10 mouse cellular contexts compared by ENCODE assay signal in the genomic region with DNA sequence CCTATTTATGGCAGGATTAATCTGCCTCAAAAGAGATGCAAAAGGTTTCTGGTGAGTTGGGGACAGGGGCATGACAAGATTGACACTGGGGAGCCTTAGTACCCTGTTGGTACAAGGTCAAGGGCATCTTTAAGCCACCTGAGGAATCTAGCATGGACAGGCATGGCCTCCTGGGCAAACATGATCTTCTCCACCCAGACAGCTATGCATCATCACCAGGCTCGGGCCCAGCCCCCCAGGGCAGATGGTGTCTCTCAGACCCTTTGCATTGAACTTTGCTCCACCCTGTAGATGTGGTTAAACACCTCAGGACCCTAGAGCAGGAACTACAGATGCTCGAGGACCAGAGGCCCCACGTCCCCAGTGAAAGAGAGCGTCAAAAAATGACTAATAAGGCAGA. TPM values are rescaled to one million over a fixed set of nuclear protein-coding genes. Genes with fewer than 3 reads are reported as not detected.
DNase-seq lines count a peak whose midpoint lies in the region; ATAC-seq lines count a peak whose summit lies in the region.
"Had no signal": no experiment of that assay in that cellular context is flagged by ENCODE, and none has a peak within 500 bp of the region (broad histone marks: within the 10 kb centered on the region; RNA-seq: fewer than 3 reads in every experiment).

A gene (plus strand): TSS at position 301 of the 400 bp plus-strand sequence.

- no peak within 1 kb of the TSS for H3K4me3 ChIP-seq in lung, embryonic 16.5 days (ENCODE audit: low read length)
- 0 out of 2 replicates have a peak within 1 kb of the TSS, but pooled peaks have one; percentile 6 for H3K4me3 ChIP-seq in stomach, embryonic 14.5 days (ENCODE audit: low read depth, low read length)
- no peak within 1 kb of the TSS for H3K4me3 ChIP-seq in hindbrain, embryonic 13.5 days
- H3K4me3 ChIP-seq: kidney, embryonic 15.5 days had no signal

- H3K9me3 ChIP-seq in lung, embryonic 16.5 days (ENCODE audit: control insufficient read depth, low read length), result no peaks in the 10 kb centered on the region
- H3K9me3 ChIP-seq in stomach, embryonic 14.5 days (ENCODE audit: control insufficient read depth, low read depth, low read length), result no peaks in the 10 kb centered on the region
- H3K9me3 ChIP-seq in hindbrain, embryonic 13.5 days, result no peaks in the 10 kb centered on the region
- H3K9me3 ChIP-seq: kidney, embryonic 15.5 days had no signal

- H3K36me3 ChIP-seq in lung, embryonic 16.5 days (ENCODE audit: control insufficient read depth, insufficient read depth, low read length), result no peaks in the 10 kb centered on the region
- H3K36me3 ChIP-seq in stomach, embryonic 14.5 days (ENCODE audit: control insufficient read depth, insufficient read depth, low read length), result no peaks in the 10 kb centered on the region
- no peaks in the 10 kb centered on the region for H3K36me3 ChIP-seq in hindbrain, embryonic 13.5 days
- H3K36me3 ChIP-seq: kidney, embryonic 15.5 days had no signal

- no peaks in the 10 kb centered on the region for H3K27me3 ChIP-seq in lung, embryonic 16.5 days (ENCODE audit: control insufficient read depth, insufficient read depth, low read depth, low read length)
- H3K27me3 ChIP-seq in stomach, embryonic 14.5 days (ENCODE audit: control insufficient read depth, insufficient read depth, low read length), result no peaks in the 10 kb centered on the region
- H3K27me3 ChIP-seq in hindbrain, embryonic 13.5 days, result no peaks in the 10 kb centered on the region
- H3K27me3 ChIP-seq: kidney, embryonic 15.5 days had no signal

- no peak for DNase-seq in lung, adult 18-20 months
- no peak for DNase-seq in adrenal gland, postnatal 14 days
- DNase-seq in large intestine, adult 2 months (ENCODE audit: low read depth, low spot score), result no peak
- DNase-seq in T-cell, adult 2 months (ENCODE audit: low spot score), result no peak
- no peak for DNase-seq in layer of hippocampus, adult 9-10 months (ENCODE audit: low spot score)

- WGBS in lung, embryonic 16.5 days, result 51% methylated on average over 4 of the region's 4 CpGs
- 54% methylated on average over 4 of the region's 4 CpGs for WGBS in large intestine, adult 2 months
- 38% methylated on average over 4 of the region's 4 CpGs for WGBS in stomach, embryonic 14.5 days
- 51% methylated on average over 4 of the region's 4 CpGs for WGBS in hindbrain, embryonic 13.5 days

- no peak for ATAC-seq in lung, embryonic 16.5 days (ENCODE audit: low read depth)
- ATAC-seq in stomach, embryonic 14.5 days (ENCODE audit: insufficient number of reproducible peaks, insufficient read depth, low FRiP score, low read depth), result no peak
- ATAC-seq in hindbrain, embryonic 13.5 days (ENCODE audit: low FRiP score), result no peak
- ATAC-seq: forebrain, embryonic 16.5 days had no signal

- H3K27ac ChIP-seq in lung, embryonic 16.5 days (ENCODE audit: low read length), result peak within 1 kb of the TSS; percentile 36; the same call in 1 of the 2 replicates
- H3K27ac ChIP-seq in stomach, embryonic 14.5 days (ENCODE audit: low read length), result peak within 1 kb of the TSS; percentile 49; the same call in 1 of the 2 replicates
- no peak within 1 kb of the TSS for H3K27ac ChIP-seq in hindbrain, embryonic 13.5 days
- H3K27ac ChIP-seq: kidney, embryonic 15.5 days had no signal

- H3K4me2 ChIP-seq in lung, embryonic 16.5 days (ENCODE audit: low read depth, low read length), result no peak within 1 kb of the TSS
- peak within 1 kb of the TSS; percentile 14; the same call in 1 of the 2 replicates for H3K4me2 ChIP-seq in stomach, embryonic 14.5 days (replicated peaks; ENCODE audit: low read depth, low read length)
- H3K4me2 ChIP-seq in hindbrain, embryonic 13.5 days, result no peak within 1 kb of the TSS
- H3K4me2 ChIP-seq: kidney, embryonic 15.5 days had no signal

- H3K4me1 ChIP-seq in lung, embryonic 16.5 days (replicated peaks; ENCODE audit: control insufficient read depth, insufficient read depth, low read length), result peaks cover 14% of the 10 kb centered on the region
- H3K4me1 ChIP-seq in stomach, embryonic 14.5 days (ENCODE audit: control insufficient read depth, insufficient read depth, low read length), result 0 out of 2 replicates have a peak, but pooled peaks cover 2% of the 10 kb centered on the region
- H3K4me1 ChIP-seq in hindbrain, embryonic 13.5 days (replicated peaks), result no peaks in the 10 kb centered on the region

- H3K9ac ChIP-seq in lung, embryonic 16.5 days (ENCODE audit: low read length), result 0 out of 2 replicates have a peak within 1 kb of the TSS, but pooled peaks have one; percentile 4
- H3K9ac ChIP-seq in stomach, embryonic 14.5 days (replicated peaks; ENCODE audit: low read depth, low read length), result no peak within 1 kb of the TSS
- no peak within 1 kb of the TSS for H3K9ac ChIP-seq in hindbrain, embryonic 13.5 days
- H3K9ac ChIP-seq: kidney, embryonic 15.5 days had no signal

RNA-seq across cellular contexts. Expression of the gene that starts here (rescaled TPM):
- polyA plus RNA-seq in lung, embryonic 16.5 days (2015; fragmentation: Nextera tagmentation; extraction: Ambion mirVana), result 5.4 and 6.9 TPM in 2 replicates
- 65.8 and 71.2 TPM in 2 replicates for total RNA-seq in adrenal gland, postnatal 14 days (2021)
- polyA plus RNA-seq in large intestine, adult 2 months (2012; rRNA removed), result 35.7 and 47.6 TPM in 2 replicates
- 20.3 and 22.0 TPM in 2 replicates for polyA plus RNA-seq in stomach, embryonic 14.5 days (2014; fragmentation: Nextera tagmentation; extraction: Ambion mirVana)
- 0.49 and 0.64 TPM in 2 replicates for polyA plus RNA-seq in hindbrain, embryonic 13.5 days (2015; fragmentation: Nextera tagmentation; extraction: Ambion mirVana)
